Mouse (Mus musculus) T-helper 17 cell (primary cell): Measurements from ENCODE around the gene Bcar3.

Experiments
- in situ Hi-C, 2 experiments: fragments of 300-600 bp; cut with MboI, MseI; formaldehyde crosslinking; loops; 1 replicate in 1 of 2; 2 replicates in 1 of 2; pipeline ENCODE4 v1.15.1; 2025; ENCODE audit warnings: high pct_unique_total_duplicates in 2 of 2

Gene Bcar3

DNA sequence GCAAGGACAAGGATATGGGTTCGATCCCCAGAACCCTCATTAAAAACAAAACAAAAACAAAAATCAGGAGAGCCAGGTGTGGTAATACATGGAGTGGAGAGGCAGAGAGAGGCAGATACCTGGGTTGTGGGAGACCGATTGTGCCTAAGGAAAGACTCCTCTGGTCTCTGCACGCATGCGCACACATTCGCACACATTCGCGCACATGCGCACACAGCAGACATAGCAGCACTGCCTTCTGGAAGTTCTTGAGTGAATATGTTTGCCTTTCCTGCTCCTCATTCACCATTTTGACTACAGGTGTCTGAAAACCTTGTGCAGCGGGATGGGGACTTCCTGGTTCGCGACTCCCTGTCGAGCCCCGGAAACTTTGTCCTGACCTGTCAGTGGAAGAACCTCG lies 213.9 kb downstream of the Bcar3 start:
- in situ Hi-C loops, result loop anchor here in 1 of 2 experiments (10.0 kb wide), 1 partner anchor 877 kb away; the partner anchor contains the start of gene Mettl14

DNA sequence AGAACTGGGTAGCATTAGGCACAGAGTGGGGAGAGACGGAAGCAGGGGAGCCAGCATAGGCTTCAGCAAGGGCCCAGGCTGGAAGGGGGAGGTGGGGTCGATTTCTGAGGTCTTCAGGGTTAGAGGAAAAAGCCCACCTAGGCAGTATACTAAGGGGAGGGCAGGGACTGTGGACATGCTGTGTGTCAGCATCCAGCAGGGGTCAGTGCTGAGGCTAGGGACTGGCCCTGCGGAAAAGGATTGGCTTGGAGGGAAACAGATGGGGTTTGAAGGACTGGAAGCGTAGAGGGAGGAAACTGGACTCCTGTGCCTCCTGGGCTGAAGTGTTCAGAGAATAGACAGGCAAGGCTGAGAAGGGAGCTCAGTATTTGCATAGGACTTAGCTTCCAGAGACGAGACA lies 215.1 kb downstream of the Bcar3 start:
- in situ Hi-C loops, result loop anchor here in 1 of 2 experiments (10.0 kb wide), 1 partner anchor 876 kb away; the partner anchor contains the start of gene Mettl14

DNA sequence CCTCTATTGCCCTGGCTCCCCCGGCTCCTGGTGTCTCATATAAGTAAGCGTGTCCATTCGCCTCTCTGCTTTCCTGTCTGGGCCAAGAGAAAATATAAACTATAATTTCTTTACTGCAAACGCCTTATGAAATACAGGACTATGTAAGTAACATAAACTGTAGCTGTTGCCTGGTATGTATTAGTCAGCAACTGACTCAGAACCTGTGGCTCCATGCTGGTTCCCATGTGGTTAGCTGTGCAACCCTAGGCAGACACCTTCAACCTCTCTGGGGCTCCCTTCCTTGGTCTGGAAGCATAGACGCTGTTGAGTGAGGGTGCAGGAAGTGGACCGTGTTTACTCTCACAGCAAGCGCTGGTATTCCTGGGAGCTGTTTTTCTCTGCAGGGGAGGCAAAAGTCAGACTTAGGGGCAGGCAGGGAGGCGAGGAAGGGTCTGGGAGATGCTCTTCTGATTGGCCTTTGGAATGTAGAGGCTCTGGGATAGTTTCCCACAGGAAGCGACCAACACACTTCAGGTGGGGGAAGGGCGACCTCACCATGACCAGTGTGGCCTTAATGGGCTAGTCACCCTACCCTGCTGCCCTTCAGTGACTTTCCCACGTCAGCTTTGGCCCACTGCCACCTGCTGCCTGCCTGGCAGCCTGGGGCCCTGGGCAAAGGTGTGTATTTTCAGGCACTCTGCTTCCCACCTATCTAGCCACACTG lies 215.8 kb downstream of the Bcar3 start:
- in situ Hi-C loops, result loop anchor here in 1 of 2 experiments (5.0 to 10.0 kb wide), 2 partner anchors 128 to 875 kb away; partner anchors contain the start of gene Mettl14

DNA sequence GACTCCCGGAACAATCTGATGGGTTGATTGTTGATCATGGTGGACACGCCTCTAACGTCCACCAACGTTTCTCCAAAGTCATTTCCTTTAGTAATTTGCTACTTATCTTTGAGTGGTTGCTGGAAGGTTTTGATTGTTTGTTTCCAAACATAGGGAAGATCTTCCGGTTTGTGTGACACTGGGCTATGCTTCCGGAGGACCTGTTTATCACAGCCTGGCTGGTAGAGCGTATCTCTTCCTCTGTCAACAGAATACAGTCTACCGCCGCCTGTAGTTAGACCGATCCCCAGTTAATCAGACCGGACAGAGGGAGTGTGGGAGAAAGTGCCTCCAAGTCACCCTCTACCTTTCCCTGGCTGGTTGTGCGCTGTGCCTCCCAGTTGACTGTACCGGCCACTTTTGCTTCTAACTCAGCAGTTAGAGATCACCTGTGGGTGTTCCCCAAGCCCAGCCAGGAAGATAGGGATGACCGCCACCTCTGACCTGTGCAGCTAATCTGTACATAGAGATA lies 216.4 kb downstream of the Bcar3 start:
- in situ Hi-C loops, result loop anchor here in 1 of 2 experiments (5.0 kb wide), 1 partner anchor 127 kb away; no protein-coding TSS in a partner anchor

DNA sequence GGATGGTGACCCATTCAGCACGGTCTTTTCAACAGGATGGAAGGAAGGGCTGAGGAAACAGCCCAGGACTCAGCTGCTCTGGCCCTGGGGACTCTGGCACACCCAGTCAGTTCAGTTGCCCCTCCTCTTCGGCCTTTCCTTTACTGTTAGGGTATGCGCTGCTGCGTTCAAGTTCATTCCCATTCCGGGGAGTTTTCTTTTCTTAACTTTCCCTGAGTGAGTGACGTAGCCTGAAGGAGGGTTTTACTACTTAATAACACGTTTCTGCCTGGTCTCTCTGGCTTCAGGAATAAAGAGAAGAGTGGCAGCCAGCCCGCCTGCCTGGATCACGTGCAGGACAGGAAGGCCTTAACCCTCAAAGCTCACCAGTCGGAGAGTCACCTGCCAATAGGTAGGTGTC lies 217.0 kb downstream of the Bcar3 start:
- in situ Hi-C loops, result loop anchor here in 1 of 2 experiments (5.0 kb wide), 1 partner anchor 126 kb away; no protein-coding TSS in a partner anchor

DNA sequence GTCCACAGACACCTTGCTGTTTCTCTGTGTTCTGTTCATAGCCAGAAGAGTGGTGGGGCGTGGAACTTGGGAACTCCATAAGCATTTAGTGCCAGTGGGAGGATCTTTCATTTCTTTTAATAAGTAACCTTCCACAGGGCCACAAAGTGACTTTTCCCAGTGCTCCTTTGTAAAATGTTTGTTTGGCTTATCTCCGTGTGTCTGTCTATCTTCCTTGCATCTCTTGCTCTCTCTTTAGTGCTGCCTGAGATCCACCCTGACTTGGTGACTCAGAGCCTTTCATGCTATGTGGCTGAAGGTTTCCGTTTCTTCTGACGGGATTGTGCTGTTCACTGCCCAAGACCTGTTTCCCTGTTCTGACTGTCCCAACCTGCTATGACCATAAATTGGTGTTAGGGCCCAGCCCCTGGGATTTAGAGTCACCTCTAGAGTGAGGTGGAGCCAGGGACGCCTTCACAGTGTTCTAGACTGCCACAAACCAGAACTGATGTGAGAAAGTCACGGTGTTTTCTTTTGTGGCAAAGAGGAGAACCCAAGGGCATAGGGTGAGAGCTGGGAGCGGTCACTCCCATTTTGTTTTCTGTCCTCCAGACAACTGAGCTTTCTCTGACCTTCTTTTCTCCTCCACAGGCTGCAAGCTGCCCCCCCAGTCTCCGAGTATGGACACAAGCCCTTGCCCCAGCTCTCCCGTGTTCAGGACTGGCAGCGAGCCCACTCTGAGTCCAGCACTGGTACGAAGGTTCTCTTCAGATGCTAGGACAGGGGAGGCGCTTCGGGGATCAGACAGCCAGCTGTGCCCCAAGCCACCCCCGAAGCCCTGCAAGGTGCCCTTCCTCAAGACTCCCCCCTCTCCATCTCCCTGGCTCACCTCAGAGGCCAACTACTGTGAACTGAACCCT lies 218.0 kb downstream of the Bcar3 start:
- in situ Hi-C loops, result loop anchor here in 1 of 2 experiments (5.0 kb wide), 1 partner anchor 125 kb away; no protein-coding TSS in a partner anchor

DNA sequence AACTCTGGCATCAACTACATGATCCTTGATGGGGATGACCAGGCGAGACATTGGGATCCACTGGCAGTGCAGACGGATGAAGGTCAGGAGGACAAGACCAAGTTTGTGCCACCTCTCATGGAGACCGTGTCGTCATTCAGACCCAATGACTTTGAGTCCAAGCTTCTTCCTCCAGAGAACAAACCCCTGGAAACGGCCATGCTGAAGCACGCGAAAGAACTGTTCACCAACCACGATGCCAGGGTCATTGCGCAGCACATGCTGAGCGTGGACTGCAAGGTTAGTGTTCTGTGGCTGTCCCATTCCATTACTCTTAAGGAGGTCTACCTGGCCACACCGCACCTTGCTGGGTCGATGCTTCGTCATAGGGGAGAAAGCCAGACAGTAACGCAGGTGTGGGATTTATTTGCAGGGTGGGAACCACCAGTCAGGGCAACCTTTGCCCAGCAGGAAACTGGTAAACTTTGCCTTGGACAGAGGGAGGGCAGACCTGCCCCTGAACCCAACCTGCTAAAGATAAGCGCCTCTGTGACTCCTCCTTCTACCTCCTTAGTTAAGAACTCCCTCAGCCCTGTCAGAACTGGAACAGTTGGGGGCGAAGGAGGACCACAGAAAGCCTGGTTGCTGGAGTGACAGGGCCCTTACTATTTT lies 218.9 kb downstream of the Bcar3 start:
- in situ Hi-C loops, result loop anchor here in 1 of 2 experiments (5.0 kb wide), 1 partner anchor 124 kb away; no protein-coding TSS in a partner anchor

DNA sequence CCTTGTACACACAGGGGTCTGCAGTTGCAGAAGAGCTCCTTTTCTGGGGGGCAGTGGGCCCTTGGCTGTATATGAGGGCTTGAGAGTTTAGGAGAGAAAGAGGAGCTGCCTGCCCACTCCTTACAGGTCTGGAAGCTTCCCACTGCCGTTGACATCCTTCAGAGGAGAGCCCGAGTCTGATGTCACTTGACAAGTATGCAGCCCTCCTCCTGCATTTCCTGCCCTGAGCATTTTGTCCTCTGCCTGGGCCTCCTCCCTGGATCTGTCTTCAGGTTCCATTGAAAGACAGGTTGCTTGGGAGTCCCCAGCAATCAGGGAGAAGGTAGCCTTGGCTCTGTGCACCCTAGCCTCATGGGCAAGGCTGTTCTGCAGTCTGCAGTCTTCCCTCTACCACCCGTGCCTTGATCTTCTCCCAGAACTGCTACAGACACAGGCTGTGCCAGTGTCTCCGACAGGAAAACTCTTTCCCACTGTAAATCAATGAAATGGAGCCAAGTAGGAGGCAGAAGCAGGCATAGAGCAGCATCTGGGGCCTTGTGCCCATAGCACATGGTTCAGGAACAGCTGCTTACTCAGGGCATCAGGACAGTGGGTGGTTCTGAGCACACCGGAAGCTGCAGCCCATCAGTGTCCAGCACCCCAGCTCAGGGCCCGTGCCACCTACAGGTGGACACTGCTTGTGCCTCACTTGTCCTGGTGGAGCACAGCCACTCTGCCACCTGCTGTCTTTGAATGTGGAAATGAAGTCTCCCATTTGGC lies 221.8 kb downstream of the Bcar3 start:
- in situ Hi-C loops, result loop anchor here in 1 of 2 experiments (5.0 kb wide), 1 partner anchor 117 kb away; no protein-coding TSS in a partner anchor

DNA sequence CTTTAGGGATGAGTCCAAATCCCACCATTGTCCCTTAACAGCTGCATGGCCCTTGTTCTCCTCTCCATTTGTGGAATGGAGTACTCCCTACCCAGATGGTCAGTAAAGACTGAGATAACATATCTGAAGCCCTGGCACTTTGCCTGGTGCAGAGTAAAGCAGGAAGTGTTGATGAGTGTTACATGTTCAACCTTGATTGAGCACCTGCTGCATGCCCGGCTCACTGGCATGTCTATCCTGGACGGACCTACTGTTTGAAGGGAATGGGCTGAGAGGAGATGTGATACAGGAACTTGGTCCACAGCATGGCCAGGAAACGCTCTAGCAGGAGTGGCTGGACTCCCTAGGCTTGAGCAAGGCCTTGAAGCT lies 222.4 kb downstream of the Bcar3 start:
- in situ Hi-C loops, result loop anchor here in 1 of 2 experiments (5.0 kb wide), 1 partner anchor 116 kb away; no protein-coding TSS in a partner anchor

DNA sequence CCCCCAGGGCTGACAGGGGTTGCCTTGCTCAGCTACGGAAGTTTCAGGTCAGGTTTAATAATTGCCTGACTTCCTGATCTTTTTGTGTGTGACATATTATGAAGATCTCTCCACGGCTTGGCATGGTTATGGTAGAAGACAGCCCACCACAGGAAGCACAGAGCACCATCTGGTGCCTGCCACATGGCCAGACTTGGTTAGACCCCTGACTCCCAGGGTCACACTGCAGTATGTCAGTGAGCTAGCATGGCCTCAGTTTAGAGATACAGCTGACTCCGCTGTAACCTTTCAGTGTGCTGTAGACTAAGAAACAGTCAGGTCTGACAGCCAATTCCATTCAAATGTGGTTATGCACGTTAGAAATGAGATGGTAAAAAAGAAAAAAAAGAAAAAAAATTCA lies 223.8 kb downstream of the Bcar3 start:
- in situ Hi-C loops, result loop anchor here in 1 of 2 experiments (5.0 kb wide), 1 partner anchor 115 kb away; no protein-coding TSS in a partner anchor

DNA sequence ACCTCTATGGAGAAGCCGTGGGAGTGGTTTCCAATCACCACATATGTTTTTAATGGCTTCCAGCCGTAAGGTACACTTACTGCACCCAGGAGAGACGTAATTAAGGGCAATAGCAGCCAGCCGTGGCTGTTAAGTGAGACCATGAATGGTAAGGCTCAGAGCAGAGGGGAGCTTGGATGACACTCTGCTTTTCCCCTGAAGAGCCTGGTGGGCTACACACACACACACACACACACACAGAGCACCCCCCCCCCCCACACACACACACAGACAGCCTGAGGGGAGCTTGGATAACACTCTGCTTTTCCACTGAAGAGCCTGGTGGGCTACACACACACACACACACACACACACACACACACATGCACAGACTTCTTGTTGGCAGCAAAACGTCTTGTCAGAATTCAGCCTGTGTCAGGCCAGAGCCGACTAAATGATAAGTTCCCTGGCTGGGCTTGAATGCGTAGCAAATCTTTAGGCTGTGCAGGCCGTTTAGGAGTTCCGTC lies 224.3 kb downstream of the Bcar3 start:
- in situ Hi-C loops, result loop anchor here in 1 of 2 experiments (5.0 kb wide), 1 partner anchor 114 kb away; no protein-coding TSS in a partner anchor

DNA sequence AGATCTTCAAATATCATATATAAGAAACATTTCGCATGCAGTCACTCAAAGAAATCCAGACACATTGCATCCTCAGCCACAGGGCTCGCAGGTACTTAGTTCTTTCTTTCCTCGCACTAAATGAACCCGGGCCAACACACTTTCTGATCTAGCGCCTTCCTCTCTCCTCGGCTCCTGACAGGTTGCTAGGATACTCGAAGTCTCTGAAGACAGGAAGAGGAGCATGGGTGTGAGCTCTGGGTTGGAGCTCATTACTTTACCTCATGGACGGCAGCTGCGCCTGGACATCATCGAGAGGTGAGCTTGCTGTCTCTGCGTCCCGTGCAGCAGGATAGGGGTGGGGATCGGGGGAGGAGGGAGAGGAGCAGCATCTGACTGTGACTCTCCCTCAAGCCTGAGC lies 225.1 kb downstream of the Bcar3 start:
- in situ Hi-C loops, result loop anchor here in 1 of 2 experiments (5.0 kb wide), 1 partner anchor 113 kb away; no protein-coding TSS in a partner anchor

DNA sequence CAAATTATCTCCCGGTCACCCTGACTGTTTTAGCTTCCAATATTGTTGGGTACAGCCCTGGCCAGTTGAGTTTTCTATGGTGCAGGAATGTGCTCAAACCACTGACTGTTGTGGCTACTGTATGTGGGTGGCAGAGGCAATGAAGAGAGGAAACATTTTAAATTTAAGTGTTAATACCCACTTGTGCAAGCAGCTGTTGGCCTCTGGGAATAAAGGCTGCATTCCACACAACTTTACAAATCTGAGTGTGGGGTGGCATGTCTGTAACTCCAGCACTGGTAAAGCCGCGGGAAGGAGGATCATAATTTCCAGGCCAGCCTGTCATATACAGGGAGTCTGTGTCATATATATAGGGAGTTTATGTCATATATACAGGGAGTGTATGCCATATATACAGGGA lies 226.4 kb downstream of the Bcar3 start:
- in situ Hi-C loops, result no loop called here

DNA sequence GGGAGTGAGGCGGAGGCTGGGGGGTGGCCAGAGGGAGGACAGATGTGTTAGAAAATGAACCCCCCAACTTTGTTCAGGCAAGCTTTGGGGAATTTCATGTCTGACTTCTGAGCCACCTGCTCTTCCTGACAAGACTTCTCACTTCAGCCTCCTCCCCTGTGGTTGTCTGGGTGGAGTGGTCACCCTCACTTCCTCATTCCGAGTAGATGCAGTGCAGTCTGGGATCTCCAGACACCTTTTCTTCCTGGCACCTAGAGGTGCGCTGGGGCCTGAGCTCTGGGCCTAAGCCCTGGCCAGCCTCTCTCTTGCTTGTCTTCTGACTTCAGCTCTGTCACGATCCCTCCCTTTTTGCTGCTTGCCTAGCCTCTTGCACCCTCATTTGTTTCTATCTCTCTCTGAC lies 226.9 kb downstream of the Bcar3 start:
- in situ Hi-C loops, result no loop called here

DNA sequence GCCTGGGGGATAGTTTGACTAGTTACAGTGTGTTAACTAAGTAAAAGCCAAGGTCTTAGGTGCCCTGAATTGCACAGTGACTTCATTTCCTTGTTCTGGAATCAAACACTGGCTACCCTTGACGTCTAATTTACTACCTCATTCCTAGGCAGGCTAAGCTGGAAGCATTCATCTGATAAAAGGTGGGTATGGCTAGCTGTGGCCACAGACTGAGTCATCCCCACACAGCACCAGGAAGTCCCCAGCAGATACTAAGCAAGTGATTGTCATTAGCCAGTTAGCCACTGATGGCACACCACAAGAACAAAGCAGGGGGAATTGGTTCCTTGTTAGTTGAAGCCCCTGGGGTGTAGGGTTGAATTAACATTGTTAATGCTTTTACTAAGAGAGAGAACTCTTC lies 227.4 kb downstream of the Bcar3 start:
- in situ Hi-C loops, result no loop called here

DNA sequence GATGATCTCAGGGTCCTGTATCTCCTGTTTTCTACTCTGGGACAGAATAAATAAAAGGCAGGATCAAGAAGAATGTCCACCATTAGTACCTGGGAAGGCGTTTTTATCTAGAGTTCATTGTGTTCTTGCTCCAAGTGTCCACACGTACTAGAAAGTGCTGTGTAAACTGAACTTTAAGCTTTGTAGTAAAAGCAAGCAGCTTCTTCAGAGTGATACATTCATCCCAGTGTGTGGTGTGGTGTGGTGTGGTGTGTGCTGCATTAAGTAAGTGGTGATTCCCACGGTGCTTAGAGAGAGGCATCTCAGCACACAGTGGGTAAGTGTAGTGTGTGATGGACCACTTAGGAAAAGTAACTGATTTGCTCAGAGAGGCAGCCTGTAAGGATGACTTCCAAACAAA lies 234.5 kb downstream of the Bcar3 start:
- in situ Hi-C loops, result no loop called here

DNA sequence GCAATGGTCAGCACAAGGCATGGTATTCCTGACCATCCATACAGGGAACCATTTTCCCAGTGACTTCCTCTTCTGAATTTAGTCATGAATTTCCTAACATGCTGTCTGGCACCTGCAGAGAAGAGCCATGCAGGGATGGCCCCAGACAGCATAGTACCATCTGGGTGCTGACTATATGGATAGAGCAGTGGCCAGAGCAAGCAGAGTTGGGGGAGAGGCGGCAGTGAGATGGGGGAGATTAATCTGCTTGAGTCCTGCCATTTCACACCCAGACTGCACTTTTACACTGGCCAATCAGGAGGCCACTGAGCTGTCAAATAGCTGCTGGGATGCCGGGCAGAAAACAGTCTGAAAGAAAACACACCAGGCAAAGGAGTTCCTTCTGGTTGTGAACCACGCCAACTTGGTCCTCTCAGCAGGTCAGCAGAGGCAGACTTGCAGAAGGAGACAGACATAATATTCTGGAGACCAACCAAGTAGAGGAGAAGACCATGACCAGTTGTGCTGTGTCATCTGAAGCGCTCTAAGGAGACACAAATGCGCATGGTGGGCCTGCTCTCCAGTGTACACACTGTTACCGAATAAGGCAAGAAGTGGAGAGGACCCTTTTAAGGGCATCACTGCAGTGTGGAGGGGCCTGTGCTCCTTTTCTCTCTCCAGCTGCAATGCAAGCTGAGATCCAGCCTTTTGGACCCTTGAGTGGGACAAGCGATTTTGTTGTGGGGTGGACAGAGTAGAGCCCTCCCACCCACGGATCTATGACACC lies 242.2 kb downstream of the Bcar3 start:
- in situ Hi-C loops, result no loop called here

DNA sequence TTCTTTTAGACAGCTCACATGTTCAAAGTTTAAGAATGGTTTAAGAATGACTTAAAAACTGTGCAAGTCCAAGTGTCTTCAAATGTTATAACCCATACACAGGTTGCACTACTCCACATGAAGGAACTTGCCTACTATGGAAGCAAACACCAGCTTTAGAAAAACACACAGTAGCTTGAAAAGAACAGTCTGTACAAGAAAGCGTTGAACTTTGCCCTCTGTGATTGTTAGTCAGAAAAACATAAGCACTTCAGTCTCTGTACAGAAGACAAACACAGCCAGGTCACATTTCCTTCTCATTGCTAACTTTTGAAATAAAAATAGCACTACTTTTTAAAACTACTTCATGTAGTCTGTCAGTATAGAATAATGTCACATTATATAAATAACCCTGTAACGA lies 244.9 kb downstream of the Bcar3 start:
- in situ Hi-C loops, result no loop called here

DNA sequence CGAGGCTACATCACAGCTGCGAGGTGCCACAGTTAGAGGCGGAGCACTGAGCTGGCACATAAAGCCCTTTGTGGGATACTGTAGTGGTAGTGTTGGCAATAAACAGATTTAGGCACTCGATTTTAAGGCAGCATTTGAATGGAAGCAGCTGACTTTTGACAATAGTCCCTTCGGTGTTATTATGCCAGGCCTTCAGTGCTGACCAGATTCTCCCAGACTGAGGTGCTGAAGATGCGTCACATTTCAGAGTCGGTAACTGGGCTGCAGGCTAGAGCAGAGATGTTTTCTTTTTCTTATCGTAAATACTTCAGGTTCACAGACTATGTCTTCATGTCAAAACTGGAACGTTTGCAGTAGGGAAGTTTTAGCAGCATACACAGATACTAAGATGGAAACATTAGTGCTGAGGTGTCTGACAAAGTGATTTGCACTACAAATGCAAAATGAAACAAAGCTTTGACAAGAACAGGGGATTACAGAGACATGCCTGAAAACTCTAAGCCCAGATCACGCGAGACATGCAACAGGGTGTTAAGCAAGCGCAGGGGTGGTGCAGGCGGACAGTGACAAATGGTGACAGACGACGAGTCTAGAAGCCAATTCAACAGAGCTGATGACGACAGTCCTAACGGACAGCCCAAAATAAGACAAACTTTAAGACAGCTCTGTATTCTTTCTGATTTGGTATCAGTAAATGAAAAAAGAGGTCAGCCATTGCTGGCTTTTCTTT lies 246.2 kb downstream of the Bcar3 start:
- in situ Hi-C loops, result no loop called here
